Mouse (Mus musculus) mouse trophoblast stem cell (cell line): ENCODE measurements at regions not wholly inside any gene's neighbourhood (a gene's known extent, or its start where the extent isn't known, plus 50 kb on each side); places are given as distances from the start of the nearest gene placed in this dataset.
"Not testable (repeated sequence)": the region's sequence is repeated elsewhere in the genome, so short reads cannot be mapped to it uniquely, and the experiment has no call there.

Source experiments
- in situ Hi-C, 2 experiments: fragments of 300-500 bp; cut with MseI, MboI; formaldehyde crosslinking; loops; 2 replicates in 1 of 2; 3 replicates in 1 of 2; pipeline ENCODE4 v1.15.1; 2025

GRCm38 (mm10) chr16:76521142-76521541, 147.5 kb upstream of the Nrip1 start:
- in situ Hi-C loops = no loop called here

- in situ Hi-C loops = no loop called here
Measured at GRCm38 (mm10) chr16:76520643-76520993, 147.0 kb upstream of the Nrip1 start.

- in situ Hi-C loops = no loop called here
Measured at GRCm38 (mm10) chr16:76519911-76520642, 146.4 kb upstream of the Nrip1 start.

- in situ Hi-C loops = no loop called here
Measured at GRCm38 (mm10) chr16:76510861-76511260, 137.2 kb upstream of the Nrip1 start.

- in situ Hi-C loops = no loop called here
Measured at GRCm38 (mm10) chr16:76509109-76509650, 135.6 kb upstream of the Nrip1 start.

- in situ Hi-C loops = no loop called here
Measured at GRCm38 (mm10) chr16:76507191-76507746, 133.6 kb upstream of the Nrip1 start.

GRCm38 (mm10) chr16:76506240-76506639, 132.6 kb upstream of the Nrip1 start:
- in situ Hi-C loops = no loop called here

GRCm38 (mm10) chr16:76499686-76500400, 126.2 kb upstream of the Nrip1 start:
- in situ Hi-C loops = no loop called here

GRCm38 (mm10) chr16:76498233-76498632, 124.6 kb upstream of the Nrip1 start:
- in situ Hi-C loops = no loop called here

GRCm38 (mm10) chr16:76497041-76497808, 123.6 kb upstream of the Nrip1 start:
- in situ Hi-C loops = no loop called here

- in situ Hi-C loops = no loop called here
Measured at GRCm38 (mm10) chr16:76483419-76483818, 109.8 kb upstream of the Nrip1 start.

GRCm38 (mm10) chr16:76481966-76482365, 108.3 kb upstream of the Nrip1 start:
- in situ Hi-C loops = no loop called here

- in situ Hi-C loops = no loop called here
Measured at GRCm38 (mm10) chr16:76477474-76477873, 103.8 kb upstream of the Nrip1 start.

GRCm38 (mm10) chr16:76474481-76474880, 100.9 kb upstream of the Nrip1 start:
- in situ Hi-C loops = no loop called here

GRCm38 (mm10) chr16:76472386-76472785, 98.8 kb upstream of the Nrip1 start:
- in situ Hi-C loops = no loop called here

- in situ Hi-C loops = no loop called here
Measured at GRCm38 (mm10) chr16:76471081-76471480, 97.5 kb upstream of the Nrip1 start.

- in situ Hi-C loops = no loop called here
Measured at GRCm38 (mm10) chr16:76459521-76459920, 85.9 kb upstream of the Nrip1 start.

GRCm38 (mm10) chr16:76456300-76456599, 82.6 kb upstream of the Nrip1 start:
- in situ Hi-C loops = not testable (repeated sequence)

GRCm38 (mm10) chr16:76455499-76456299, 82.1 kb upstream of the Nrip1 start:
- in situ Hi-C loops = no loop called here

GRCm38 (mm10) chr16:76454741-76455465, 81.3 kb upstream of the Nrip1 start:
- in situ Hi-C loops = no loop called here
